20 mouse cellular contexts compared by ENCODE assay signal in the genomic region with DNA sequence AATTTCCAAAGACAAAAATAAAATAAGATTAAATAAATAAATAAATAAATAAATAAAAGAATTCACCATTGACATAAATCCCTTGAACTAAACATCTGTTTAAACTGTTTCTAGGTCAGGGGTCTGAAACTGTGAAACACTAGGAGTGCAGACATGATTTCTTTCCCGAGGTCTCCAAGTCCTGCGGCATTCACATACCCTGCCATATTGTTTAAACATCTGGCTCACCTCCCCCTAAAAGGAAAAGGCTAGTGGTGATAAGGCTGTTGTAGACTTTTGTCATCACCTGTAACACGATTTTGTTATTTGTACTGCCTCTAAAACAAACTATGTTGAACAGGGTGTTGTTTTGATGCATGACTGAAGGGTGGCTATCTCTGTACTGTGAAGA.
"Had no signal": no experiment of that assay in that cellular context is flagged by ENCODE, and none has a peak within 500 bp of the region (broad histone marks: within the 10 kb centered on the region; RNA-seq: fewer than 3 reads in every experiment).

No protein-coding gene starts in this region.

- H3K4me1 ChIP-seq: neural tube, embryonic 12.5 days had no signal

- H3K36me3 ChIP-seq: limb, embryonic 10.5 days; liver, embryonic 13.5 days; midbrain, embryonic 12.5 days; midbrain, embryonic 15.5 days; neural tube, embryonic 12.5 days; neural tube, embryonic 15.5 days had no signal

- H3K4me2 ChIP-seq: limb, embryonic 13.5 days; liver, embryonic 13.5 days; lung, embryonic 14.5 days; midbrain, embryonic 12.5 days; midbrain, embryonic 15.5 days; neural tube, embryonic 12.5 days; neural tube, embryonic 15.5 days had no signal

- H3K27me3 ChIP-seq: limb, embryonic 13.5 days; liver, embryonic 13.5 days; midbrain, embryonic 12.5 days; midbrain, embryonic 15.5 days; neural tube, embryonic 12.5 days; neural tube, embryonic 15.5 days had no signal

- DNase-seq: kidney, postnatal 25 days; layer of hippocampus, adult 9-11 months; liver; liver, embryonic 13.5 days; lung, embryonic 14.5 days; right cerebral cortex, adult 18-20 months; right cerebral cortex, postnatal 14 days; right cerebral cortex, postnatal 4 days; thymus, adult 2 months; thymus, postnatal 14 days; thymus, postnatal 4 days had no signal

- H3K4me3 ChIP-seq: layer of hippocampus, adult 2 months; limb, embryonic 10.5 days; limb, embryonic 13.5 days; liver, embryonic 13.5 days; midbrain, embryonic 12.5 days; midbrain, embryonic 15.5 days; neural tube, embryonic 12.5 days; neural tube, embryonic 15.5 days had no signal

- H3K9me3 ChIP-seq: limb, embryonic 10.5 days; limb, embryonic 13.5 days; liver, embryonic 13.5 days; midbrain, embryonic 12.5 days; midbrain, embryonic 15.5 days; neural tube, embryonic 12.5 days; neural tube, embryonic 15.5 days had no signal

- H3K27ac ChIP-seq: limb, embryonic 10.5 days; limb, embryonic 13.5 days; liver, embryonic 13.5 days; macrophage; midbrain, embryonic 15.5 days; neural tube, embryonic 12.5 days; neural tube, embryonic 15.5 days had no signal

- H3K9ac ChIP-seq: limb, embryonic 13.5 days; liver, embryonic 13.5 days; lung, embryonic 14.5 days; midbrain, embryonic 12.5 days; midbrain, embryonic 15.5 days; neural tube, embryonic 12.5 days; neural tube, embryonic 15.5 days had no signal

- ATAC-seq: lung, postnatal 0 days had no signal
